19 mouse cellular contexts compared by ENCODE assay signal in genomic region chr5:38365521-38365920, GRCm38 (mm10). TPM values are rescaled to one million over a fixed set of nuclear protein-coding genes. Genes with fewer than 3 reads are reported as not detected.
"Had no signal": no experiment of that assay in that cellular context is flagged by ENCODE, and none has a peak within 500 bp of the region (broad histone marks: within the 10 kb centered on the region; RNA-seq: fewer than 3 reads in every experiment).

No protein-coding gene starts in this region.

- H3K36me3 ChIP-seq: limb, embryonic 15.5 days; liver, embryonic 12.5 days; lung, embryonic 15.5 days; midbrain, embryonic 12.5 days; neural tube, embryonic 13.5 days had no signal

- H3K4me2 ChIP-seq: limb, embryonic 15.5 days; midbrain, embryonic 12.5 days; neural tube, embryonic 13.5 days had no signal

- H3K9ac ChIP-seq: limb, embryonic 15.5 days; liver, embryonic 12.5 days; lung, embryonic 15.5 days; midbrain, embryonic 12.5 days; neural tube, embryonic 13.5 days had no signal

- ATAC-seq: liver, embryonic 12.5 days; midbrain, embryonic 16.5 days had no signal

- H3K27ac ChIP-seq: kidney, postnatal 0 days; left cerebral cortex, adult 2 months; limb, embryonic 15.5 days; liver, embryonic 12.5 days; midbrain, embryonic 12.5 days; neural tube, embryonic 13.5 days had no signal

- H3K27me3 ChIP-seq: limb, embryonic 15.5 days; lung, embryonic 15.5 days; neural tube, embryonic 13.5 days had no signal

- DNase-seq: kidney, adult 9 months; kidney, postnatal 4 days; lung, postnatal 14 days; right cerebral cortex, postnatal 4 days; spleen, adult 18-20 months; thymus, adult 18-20 months; thymus, postnatal 14 days had no signal

- H3K9me3 ChIP-seq: limb, embryonic 15.5 days; liver, embryonic 12.5 days; lung, embryonic 15.5 days; midbrain, embryonic 12.5 days; neural tube, embryonic 13.5 days had no signal

- H3K4me3 ChIP-seq: left cerebral cortex, adult 2 months; limb, embryonic 15.5 days; liver, embryonic 12.5 days; lung, embryonic 15.5 days; midbrain, embryonic 12.5 days; neural tube, embryonic 13.5 days had no signal

RNA-seq across cellular contexts. Expression of gene Drd5, which starts 46.4 kb away (rescaled TPM):
- total RNA-seq: megakaryocyte-erythroid progenitor cell, adult 5-6 weeks had no signal
- polyA plus RNA-seq: kidney, postnatal 0 days; limb, embryonic 11.5 days; liver, embryonic 12.5 days; liver, embryonic 16.5 days; lung, embryonic 15.5 days; stomach, embryonic 14.5 days had no signal
